Mouse (Mus musculus) c-Kit-positive CD71-positive TER-119-positive erythroid progenitor cells, embryonic 14.5 days (primary cell): Measurements from ENCODE around the gene Atg16l2.

Experiments
- DNase-seq: peaks from one replicate; pipeline ENCODE4 v3.0.0-alpha.2; 2013; ENCODE audit warnings: low spot score

Gene Atg16l2

GRCm38 (mm10) chr7:101292086-101292485, 10.0 kb downstream of the Atg16l2 start:
- DNase-seq = no peak

DNA sequence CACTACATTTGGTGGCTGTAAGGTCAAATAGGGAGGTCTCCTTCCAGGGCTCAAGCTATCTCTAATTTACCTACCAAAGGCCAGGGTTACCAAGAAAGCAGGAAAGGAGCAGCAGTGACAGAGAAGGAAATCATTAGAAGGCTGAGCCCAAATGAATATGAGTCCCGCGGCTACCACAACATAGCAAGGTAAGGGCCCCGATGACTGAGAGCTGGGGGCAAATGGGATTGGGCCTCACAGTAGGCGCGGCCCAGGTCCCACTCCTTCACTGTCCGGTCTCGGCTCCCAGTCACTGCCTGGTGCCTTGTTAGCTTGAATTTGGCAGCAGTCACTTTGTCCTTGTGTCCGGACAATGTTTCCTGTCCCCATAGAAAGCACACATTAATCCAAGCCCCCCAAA, 10.4 kb downstream of the Atg16l2 start:
- DNase-seq = no peak

DNA sequence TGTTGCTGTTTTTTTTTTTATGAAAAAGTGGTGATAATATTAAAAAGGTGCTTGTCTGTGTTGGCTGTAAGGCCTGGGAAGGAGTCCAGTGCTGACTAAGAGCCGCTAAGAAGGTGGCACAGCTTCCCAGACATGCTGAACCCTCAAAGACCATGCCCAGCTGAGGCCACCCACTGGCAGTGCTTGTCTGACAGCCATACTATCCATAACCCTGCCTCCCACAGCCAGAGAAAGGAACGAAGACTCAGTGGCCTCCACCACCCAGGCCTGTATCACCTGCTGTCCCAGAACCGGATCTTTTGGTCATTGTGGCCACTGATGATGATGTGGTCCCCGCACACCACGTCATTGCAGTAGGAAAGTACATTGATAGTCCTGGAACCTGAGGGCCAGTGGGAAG, 10.8 kb downstream of the Atg16l2 start:
- DNase-seq = no peak

DNA sequence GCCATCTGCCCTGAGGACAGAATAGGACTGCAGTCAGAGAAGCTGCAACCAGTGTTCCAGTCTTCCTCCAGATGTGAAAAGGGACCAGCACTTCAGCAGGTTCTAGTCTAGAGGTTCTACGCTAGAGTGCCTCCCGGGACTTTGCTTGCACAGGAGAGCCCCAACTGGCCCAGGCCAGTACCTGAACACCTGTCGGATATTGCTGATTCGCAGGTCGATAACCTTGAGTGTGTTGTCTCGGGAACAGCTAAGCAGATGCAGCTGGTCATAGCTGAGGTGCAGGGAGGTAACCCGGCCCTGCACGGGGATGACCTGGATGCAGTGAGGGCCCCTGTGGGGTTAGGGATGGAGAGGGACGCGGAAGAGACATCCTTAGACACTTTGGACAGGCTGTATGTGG, 11.7 kb downstream of the Atg16l2 start:
- DNase-seq = no peak

DNA sequence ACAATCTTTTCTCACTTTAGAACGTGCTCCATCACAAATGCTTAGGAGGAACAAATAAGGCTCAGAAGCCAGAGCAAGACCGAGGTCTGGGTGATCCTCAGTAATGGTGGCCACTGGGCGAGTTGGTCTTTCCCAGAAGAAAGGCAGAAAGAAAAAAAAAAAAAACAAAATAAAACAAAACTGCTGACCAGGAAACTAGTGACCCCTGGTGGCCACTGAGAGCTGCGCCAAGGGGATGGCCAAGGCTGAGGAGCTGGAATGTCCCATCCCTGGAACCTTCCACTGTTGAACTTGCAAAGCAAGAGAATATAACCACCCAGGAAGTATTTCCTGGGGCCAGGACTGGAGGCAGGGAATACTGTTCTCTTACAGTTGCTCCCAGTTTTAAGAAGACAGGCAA, 13.6 kb downstream of the Atg16l2 start:
- DNase-seq = peak; percentile 39

DNA sequence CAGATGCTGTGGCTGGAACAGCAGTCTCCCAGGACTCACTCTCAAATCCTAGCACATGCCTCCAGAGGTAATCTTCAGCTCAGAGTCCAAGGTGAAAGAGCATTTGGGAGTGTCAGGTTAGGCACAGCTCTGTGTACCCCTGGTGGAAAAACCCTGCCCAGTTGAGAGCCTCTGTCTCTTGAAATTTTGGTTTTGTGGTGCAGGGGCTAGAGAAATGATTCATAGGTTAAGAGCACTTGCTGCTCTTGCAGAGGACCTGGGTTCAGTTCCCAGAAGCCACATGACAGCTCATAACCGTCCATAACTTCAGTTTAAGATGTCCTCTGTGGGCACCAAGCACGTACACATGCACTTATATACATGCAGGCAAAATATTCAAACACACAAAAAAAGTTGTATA, 14.2 kb downstream of the Atg16l2 start:
- DNase-seq = no peak

GRCm38 (mm10) chr7:101286891-101287290, 15.2 kb downstream of the Atg16l2 start:
- DNase-seq = no peak

DNA sequence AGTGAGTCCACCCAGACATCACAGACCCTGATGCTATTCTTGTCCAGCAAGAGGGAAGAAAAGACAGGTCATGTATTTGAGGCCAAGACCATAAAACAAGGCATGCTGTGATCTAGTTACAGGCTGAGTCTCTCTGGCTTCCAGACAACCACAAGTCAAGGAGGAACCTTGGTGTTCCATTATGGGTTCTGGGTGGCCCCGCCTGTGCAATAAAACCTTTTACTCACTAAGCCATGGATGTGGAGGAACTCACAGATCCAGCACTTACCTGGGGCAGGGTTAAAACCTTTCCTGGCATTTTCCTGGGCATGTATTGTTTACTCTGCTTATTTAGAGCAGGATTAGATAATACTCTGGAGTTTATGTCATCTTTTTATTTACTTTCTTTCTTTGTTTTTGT, 17.5 kb downstream of the Atg16l2 start:
- no peak for DNase-seq

GRCm38 (mm10) chr7:101282721-101283120, 19.3 kb downstream of the Atg16l2 start:
- no peak for DNase-seq

DNA sequence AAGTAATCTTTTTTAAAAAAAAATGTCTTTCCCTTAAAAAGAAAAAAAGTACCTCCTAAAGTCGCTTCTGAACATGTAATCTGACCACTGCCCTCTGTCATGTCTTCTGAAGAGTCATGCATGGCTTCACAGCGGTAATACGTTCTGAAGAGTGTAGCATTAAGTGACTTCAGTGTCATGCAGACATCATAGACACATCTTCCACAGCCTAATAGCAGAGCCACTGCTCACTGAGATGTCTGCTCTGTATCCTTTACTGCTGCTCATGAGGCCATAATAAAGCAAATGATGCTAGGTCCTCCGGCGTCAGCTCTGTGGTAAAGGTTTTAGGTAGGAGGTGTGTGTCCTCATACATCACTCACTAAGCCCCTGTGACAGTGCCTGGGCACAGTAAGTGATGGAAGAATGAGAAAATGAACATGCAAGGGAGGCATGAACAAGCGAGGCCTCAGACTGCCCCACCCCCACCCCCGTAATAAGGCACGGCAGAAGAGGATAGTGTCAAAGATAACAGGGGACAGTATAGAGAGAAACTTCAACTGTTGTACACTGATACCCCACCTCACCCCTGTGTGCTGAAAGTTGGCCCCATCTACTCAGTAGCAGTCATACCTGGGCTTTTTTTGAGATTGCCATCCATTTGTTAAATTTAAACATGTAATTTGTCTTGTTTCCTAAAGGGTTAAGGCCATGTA, 29.4 kb downstream of the Atg16l2 start:
- peak; percentile 53 for DNase-seq

DNA sequence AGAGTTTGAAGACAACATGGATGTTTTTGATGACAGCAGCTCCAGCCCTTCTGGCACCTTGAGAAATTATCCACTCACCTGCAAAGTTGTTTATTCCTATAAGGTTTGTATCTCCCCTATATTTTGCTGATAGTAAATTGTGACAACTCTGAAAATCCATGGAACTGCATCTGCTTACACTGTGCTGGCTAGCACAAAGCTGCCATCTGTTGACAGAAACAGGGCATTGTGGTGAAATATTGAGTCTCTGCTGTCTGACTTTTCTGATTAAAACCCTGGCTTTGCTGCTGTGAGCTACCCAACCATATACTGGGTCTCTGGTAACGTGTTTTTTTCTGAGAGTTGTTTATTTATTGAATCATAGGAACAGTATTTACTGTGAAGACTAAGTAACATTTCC, 30.4 kb downstream of the Atg16l2 start:
- DNase-seq = peak; percentile 20

GRCm38 (mm10) chr7:101267457-101268259, 34.4 kb downstream of the Atg16l2 start:
- no peak for DNase-seq

DNA sequence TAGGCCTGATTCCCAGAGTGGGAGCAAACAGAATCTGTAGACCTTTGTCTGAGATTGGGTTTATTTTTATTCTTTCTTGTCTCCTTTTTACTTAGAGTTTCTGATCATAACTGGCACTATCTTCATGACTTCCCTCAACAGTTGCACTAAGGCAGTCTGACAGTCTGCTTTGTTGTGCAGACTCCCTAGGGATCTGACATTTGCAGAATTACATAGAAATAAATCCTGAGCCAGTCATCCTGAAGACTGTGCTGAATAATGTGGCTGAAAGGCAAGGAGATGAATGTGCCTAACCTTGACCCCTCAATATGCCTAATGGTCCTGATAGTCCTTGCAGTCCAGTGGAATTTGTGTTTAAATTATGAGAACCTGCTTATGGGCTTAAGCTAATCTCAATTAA, 38.5 kb downstream of the Atg16l2 start:
- no peak for DNase-seq

DNA sequence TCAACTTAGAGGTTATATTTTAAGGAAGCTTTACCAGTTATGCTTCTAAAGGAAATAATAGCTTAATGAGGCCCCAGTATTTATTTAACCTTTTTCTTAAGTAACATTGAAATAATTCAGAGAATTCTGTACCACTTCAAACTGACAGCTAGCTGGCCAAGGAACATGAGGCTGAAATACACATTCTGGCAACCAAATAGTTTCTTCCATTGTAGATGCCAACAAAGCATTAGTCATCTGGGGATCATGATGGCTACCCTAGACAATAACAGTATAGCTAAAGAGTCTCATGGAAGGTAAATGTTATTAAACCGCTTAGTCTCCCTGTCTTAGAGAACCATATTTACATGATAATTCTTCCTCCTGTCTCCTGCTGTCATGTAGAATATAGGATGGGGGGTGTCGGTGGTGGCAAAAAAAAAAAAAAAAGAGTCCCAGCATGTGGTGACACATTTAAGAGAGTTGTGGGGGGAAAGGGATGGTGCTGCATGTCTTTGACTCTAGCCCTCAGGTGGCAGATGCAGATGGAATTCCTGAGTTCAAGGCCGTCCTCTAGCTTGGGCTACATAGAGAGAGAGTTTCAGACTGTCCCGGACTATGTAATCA, 40.0 kb downstream of the Atg16l2 start:
- DNase-seq = no peak

GRCm38 (mm10) chr7:101258482-101258881, 43.6 kb downstream of the Atg16l2 start:
- no peak for DNase-seq

DNA sequence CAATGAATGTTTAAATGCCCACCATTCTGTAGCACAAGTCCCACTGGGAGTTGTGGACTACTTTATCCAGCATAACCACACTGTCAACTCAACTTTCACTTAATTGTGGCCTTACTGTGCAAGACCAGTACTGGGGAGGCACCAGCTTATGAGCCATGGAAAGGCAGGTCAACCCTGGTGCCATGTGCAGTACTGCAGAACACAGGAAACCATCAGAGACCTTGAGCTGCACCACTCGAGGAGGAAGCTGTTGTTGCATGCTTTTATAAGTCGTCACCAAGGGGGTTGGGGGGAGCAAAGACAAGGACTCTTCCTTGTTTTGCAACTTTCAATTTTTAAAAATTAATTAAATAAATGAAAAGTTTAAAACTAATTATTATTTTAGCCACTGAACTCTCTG, 49.0 kb downstream of the Atg16l2 start:
- DNase-seq = no peak

GRCm38 (mm10) chr7:101249173-101249572, 52.9 kb downstream of the Atg16l2 start:
- no peak for DNase-seq

GRCm38 (mm10) chr7:101248760-101249159, 53.3 kb downstream of the Atg16l2 start:
- no peak for DNase-seq

- DNase-seq = no peak
These were observed 65.2 kb downstream of the Atg16l2 start for GRCm38 (mm10) chr7:101236712-101237473.

DNA sequence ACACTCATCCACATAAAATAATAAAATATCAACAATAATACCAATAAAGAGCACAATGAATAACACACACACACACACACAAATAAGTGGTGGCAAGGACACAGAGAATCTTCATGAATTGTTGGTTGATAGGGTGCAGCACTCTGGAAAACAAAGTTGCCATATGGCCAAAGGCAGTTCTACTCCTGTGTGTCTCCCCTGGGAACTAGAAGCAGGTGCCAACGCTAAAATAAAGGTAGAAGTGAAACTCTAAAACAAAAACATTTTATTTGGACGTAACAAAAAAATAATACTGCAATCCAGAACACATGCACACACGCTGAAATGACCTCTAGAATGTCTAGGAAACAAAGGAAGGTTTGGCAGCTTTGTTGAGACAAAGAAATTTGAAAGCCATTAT, 69.3 kb downstream of the Atg16l2 start:
- DNase-seq = no peak

DNA sequence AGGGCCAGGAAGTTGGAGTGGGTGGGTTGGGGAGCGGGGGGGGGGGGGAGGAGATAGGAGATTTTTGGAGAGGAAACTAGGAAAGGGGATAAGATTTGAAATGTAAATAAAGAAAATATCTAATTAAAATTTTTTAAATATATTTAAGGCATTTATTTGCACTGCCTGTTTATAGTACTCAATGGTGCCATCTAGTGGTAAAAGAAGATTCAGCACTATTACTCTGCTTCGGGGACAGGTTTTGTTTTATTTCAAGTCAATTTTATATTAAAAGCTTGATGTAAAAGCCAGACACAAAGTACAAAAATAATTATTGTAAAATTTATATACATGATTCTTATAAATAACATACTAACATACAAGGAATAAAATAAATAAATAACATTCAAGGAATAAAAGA, 70.6 kb downstream of the Atg16l2 start:
- DNase-seq = peak; percentile 56

- no peak for DNase-seq
These were observed 72.7 kb downstream of the Atg16l2 start for GRCm38 (mm10) chr7:101229336-101229735.
